Mouse (Mus musculus) embryonic fibroblast, embryonic 13.5 days (primary cell): ENCODE results near the gene Minpp1.

ENCODE experiments used
- CTCF ChIP-seq: IDR thresholded peaks from 2 replicates; pipeline ENCODE4 v1.5.1; 2011; ENCODE audit warnings: mild to moderate bottlenecking, control low read depth, low read length, moderate library complexity, borderline replicate concordance; ENCODE audit not compliant: insufficient read depth
- POLR2A ChIP-seq: IDR thresholded peaks from 2 replicates; pipeline ENCODE4 v1.6.1; 2011; ENCODE audit warnings: low read depth, mild to moderate bottlenecking, control low read depth, low read length, moderate library complexity

DNA sequence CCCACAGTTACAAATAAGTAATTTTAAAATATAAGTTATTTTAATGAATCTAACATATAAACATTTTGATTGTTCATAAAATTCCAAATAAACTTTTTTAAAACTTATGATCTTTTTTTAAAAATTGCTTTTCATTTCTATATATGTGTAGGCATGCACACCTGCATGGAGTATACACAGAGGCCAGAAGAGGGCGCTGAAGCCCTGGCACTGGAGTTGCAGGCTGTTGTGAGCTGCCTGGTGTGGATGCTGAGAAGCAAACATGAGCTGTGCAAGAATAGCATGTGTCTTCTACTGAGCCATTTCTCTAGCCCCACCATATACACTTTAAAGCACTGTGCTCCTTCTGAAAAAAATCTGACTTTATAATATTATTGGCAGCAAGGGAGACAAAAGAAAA lies 26.9 kb downstream of the Minpp1 start:
- TF ChIP-seq CTCF = peak; percentile 22; the same call in 1 of the 2 replicates
- no peak for TF ChIP-seq POLR2A
